Mouse (Mus musculus) lung, postnatal 36 days (tissue): ENCODE results near the gene Olfr690.
"Not testable (repeated sequence)": the region's sequence is repeated elsewhere in the genome, so short reads cannot be mapped to it uniquely, and the experiment has no call there.

Experiments
- DNase-seq: peaks from one replicate; pipeline ENCODE4 v3.0.0; 2022; ENCODE audit warnings: mixed read lengths

Gene Olfr690

GRCm38 (mm10) chr7:105334004-105334403 lies at the start of gene Olfr690:
Olfr690 (minus strand) TSS chr7:105334104.
- no peak for DNase-seq

DNA sequence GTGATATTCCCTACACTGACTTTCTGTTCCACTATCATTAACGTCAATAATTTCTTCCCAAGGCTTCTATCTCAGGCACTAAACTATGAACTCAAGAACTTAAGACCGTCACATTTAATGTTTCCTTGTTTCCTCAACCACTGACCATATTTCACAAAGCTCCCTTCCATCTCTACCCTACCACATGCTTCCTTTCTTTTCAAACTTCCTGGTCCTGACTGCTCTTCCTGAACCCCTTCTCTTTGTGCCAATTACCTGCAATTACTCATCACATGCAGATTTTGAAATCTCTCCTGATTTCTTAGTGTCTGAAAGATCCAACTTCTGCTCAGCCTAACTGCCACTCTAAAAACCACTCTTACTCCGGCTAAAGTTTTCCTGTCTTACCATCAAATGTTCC lies 46.4 kb upstream of the Olfr690 start:
- no peak for DNase-seq

DNA sequence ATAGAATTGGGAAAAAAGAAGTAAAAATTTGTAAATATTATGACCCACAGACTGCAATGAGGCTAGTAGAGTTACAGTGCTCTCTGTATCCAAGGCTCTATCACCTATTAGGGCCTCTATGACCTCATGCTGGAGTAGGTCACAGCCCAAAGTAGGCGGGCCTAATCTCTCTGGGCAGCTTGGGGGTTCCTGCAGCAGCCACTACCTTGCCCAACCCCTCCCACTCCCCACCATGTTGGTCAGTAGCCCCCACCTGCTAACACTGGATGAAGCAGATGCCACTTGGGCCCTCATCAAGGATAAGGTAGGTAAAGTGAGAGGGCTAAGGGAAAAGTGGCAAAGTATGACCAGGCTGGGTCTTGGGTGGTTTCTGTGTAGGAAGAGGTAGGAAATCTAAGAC lies 41.0 kb upstream of the Olfr690 start, which contains the start of gene Gm5901:
Gene Gm5901 (plus strand): TSS at position 173 of the 400 bp plus-strand sequence.
- no peak for DNase-seq

DNA sequence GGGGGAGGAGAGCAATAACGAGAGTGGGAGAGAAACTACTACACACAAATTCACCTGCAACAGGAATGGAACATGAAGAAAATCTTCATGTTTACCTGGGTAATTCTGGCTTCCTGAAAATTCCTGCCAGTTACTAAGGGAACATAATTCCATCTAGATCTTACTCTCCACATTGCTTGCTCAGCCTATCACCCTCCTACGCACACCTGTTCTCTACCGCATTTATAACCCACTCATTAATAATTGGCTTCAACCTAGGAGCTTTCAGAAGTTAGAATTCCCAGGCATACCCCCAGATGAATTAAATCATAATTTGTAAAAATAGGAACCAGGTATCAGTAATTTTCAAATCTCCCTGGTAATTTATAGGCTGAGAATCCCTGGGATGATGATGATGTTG lies 40.1 kb upstream of the Olfr690 start:
- no peak for DNase-seq

GRCm38 (mm10) chr7:105373509-105373908 lies 39.6 kb upstream of the Olfr690 start:
- DNase-seq: peak; percentile 14

GRCm38 (mm10) chr7:105372912-105373311 lies 39.0 kb upstream of the Olfr690 start:
- peak; percentile 16 for DNase-seq

DNA sequence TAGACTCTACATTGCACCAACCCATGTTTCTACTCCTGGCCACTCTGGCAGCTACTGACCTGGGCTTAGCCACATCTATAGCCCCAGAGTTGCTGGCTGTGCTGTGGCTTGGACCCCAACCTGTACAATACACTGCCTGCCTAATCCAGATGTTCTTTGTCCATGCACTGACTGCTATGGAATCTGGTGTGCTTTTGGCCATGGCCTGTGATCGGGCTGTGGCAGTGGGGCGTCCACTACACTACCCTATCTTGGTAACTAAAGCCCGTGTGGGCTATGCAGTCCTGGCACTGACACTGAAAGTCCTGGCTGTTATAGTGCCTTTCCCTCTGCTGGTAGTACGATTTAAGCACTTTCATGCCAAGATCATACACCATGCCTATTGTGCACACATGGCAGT lies 34.6 kb upstream of the Olfr690 start:
- DNase-seq: no peak

DNA sequence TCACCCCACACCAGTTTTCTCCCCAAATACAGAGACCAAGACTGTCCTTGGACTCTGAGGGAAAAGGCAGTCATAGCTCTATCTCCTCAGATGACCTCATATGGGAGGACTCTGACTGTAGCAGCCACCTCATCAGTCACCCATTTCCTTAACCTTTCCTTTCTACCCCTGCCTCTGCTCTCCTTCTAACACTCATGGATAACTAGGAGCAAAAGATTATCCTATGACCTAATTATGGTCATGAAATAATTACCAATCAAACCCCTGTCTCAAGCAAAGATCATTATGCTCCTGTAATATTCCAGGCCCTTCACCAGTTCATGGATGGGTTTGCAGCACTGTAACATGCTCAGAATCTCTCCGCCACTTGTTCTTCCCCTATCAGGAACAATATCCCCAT lies 34.0 kb upstream of the Olfr690 start, which contains the start of gene Olfr692:
Gene Olfr692 (plus strand): TSS at position 301 of the 400 bp plus-strand sequence.
- DNase-seq: no peak

DNA sequence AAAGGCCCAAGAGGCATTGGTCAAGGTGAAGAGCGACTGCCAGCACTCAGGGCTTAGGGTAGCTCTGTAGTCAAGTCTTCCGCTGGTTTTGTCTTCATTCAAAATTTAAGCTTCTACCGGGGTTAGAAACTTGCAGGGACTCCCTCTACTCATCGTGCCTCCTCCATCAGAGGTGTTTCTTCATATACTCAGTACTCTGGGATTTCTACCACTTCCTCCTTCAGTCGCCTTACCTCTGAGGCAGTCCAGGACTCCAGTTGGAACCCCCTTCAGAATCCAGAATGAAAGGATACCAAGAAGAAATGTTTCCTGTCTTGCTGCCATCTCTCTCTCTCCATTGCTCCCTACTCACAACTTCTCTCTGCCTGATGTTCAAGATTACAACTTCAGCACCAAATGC lies 33.4 kb upstream of the Olfr690 start:
- DNase-seq: no peak

- DNase-seq: no peak
Observed at GRCm38 (mm10) chr7:105361713-105362112, 27.8 kb upstream of the Olfr690 start.

DNA sequence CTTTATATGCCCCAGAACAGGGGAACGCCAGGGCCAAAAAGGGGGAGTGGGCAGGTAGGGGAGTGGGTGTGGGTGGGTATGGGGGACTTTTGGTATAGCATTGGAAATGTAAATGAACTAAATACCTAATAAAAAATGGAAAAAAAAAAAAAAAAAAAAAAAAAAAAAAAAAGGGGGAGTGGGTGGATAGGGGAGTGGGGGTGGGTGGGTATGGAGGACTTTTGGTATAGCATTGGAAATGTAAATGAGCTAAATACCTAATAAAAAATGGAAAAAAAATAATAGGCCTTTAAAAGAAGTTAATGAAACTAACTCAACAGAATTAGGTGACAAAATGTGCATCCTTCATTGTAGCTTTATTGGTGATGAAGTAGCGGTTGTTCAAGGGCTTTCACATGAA lies 22.6 kb upstream of the Olfr690 start:
- DNase-seq: not testable (repeated sequence)

- DNase-seq: not testable (repeated sequence)
Observed at GRCm38 (mm10) chr7:105356064-105356463, 22.2 kb upstream of the Olfr690 start.

DNA sequence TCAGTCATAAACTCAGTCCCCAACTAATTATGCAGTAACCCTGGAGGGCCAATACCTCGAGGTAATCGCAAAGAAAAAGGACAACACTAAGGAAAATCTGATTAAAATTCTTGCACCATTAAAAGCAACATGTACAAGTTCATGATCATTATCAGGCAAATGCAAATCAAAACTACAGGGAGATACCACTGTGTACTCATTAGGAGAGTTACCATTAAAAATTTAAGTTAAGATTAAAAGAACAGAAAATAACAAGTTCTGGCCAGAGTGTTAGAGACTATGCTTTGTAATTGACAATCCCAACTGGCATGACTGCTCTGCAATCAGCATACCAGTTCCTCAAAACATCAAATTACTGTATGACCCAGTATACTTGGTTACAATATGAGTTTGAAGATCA lies 8.8 kb upstream of the Olfr690 start:
- DNase-seq: no peak

- no peak for DNase-seq
Observed at GRCm38 (mm10) chr7:105342170-105342569, 8.3 kb upstream of the Olfr690 start, which contains the start of gene Olfr691. Olfr691 (minus strand) TSS chr7:105342270.

DNA sequence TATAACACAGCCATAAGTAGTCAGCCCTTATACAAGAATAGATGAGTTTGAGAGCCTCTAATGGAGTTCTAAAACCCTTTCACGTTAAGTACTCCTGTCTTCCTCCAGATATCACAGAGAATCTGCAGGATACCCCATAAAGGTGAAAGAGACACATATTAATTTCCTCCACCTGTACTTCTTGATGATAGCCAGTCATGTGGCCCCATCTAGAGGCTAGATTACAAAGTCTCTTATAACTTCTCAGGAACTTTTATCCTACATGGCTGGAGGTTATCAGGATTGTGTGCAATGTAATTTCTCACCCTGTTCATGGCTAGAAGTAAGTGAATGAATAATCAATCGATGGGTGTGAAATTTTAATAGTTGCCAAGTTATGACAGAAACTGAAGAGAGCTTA lies 8.6 kb downstream of the Olfr690 start:
- DNase-seq: no peak

DNA sequence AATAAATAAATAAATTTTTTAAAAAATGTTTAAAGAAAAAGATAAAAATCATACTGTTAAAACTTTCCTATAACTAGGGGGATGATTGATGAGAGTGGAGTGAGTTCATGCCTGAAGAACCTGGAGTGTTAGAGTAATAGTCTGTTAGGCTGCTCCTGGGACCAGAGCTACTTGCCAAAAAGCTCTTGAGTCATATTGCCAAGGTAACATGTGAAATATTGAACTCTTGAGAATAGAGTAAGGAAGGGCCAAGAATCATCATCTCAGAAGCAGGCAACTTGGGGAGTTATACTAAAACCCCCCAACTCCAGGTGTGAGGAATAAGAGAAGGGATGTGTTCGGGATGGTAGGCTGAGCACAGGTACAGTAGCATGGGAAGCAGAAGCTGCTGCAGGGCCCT lies 23.0 kb downstream of the Olfr690 start, which contains the start of gene Olfr689:
Gene Olfr689 (plus strand): TSS at position 301 of the 400 bp plus-strand sequence.
- DNase-seq: no peak

DNA sequence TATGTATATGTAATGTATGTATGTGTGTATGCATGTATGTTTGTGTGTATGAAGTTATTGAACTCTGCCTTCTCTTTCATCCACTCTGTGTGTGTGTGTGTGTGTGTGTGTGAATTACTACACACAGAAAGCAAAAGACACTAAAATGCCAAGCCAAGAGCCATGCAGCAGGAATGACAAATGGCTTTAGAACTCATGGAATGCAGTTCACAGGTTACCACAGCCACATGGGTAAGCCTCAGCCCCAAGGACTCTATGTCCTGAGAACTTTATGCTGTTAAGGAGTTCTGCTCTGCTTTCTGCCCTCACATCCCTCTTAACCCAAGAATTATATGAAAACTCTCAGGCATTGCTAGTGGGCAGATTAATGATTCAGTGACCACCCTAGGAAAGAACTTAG lies 43.9 kb downstream of the Olfr690 start:
- no peak for DNase-seq

- DNase-seq: no peak
Observed at GRCm38 (mm10) chr7:105287795-105288194, 46.1 kb downstream of the Olfr690 start, which contains the start of gene Olfr688. Olfr688 (plus strand) TSS chr7:105288095.
